Mouse (Mus musculus) small intestine, adult 2 months (tissue): ENCODE data around the gene Clic1. TPM values are rescaled to one million over a fixed set of nuclear protein-coding genes. Genes with fewer than 3 reads are reported as not detected.

ENCODE experiments used
- H3K27ac ChIP-seq: fragments of 200-500 bp; 2 replicates; pipeline ENCODE4 v1.5.1; 2012; ENCODE audit warnings: low read depth, low read length, control low read depth, inconsistent platforms; ENCODE audit not compliant: insufficient read depth
- H3K27me3 ChIP-seq: fragments of 200-500 bp; 2 replicates; pipeline ENCODE4 v1.6.1; 2012; ENCODE audit warnings: mild to moderate bottlenecking, moderate library complexity, low read length, inconsistent platforms; ENCODE audit not compliant: control insufficient read depth, insufficient read depth
- H3K36me3 ChIP-seq: fragments of 200-500 bp; 2 replicates; pipeline ENCODE4 v1.6.1; 2012; ENCODE audit warnings: mild to moderate bottlenecking, low read length, control low read depth, inconsistent platforms; ENCODE audit not compliant: control insufficient read depth, insufficient read depth
- H3K4me1 ChIP-seq: fragments of 200-500 bp; 2 replicates; pipeline ENCODE4 v1.6.1; 2012; ENCODE audit warnings: low read length, inconsistent platforms, mixed read lengths; ENCODE audit not compliant: control insufficient read depth, insufficient read depth, insufficient read length
- H3K4me3 ChIP-seq: fragments of 200-500 bp; 2 replicates; pipeline ENCODE4 v1.5.1; 2012; ENCODE audit warnings: low read depth, mild to moderate bottlenecking, control low read depth, inconsistent platforms, low read length, moderate library complexity
- CTCF ChIP-seq: fragments of 200-500 bp; IDR thresholded peaks from 2 replicates; pipeline ENCODE4 v1.5.1; 2012; ENCODE audit warnings: low read depth, mild to moderate bottlenecking, control low read depth, inconsistent platforms, low read length, moderate library complexity, mixed read lengths; ENCODE audit not compliant: insufficient replicate concordance, insufficient read length; ENCODE audit errors: extremely low read depth
- POLR2A ChIP-seq: fragments of 200-500 bp; IDR thresholded peaks from 2 replicates; pipeline ENCODE4 v1.6.1; 2012; ENCODE audit warnings: low read depth, mild to moderate bottlenecking, control low read depth, inconsistent platforms, low read length, moderate library complexity
- WGBS: fragments of 180-500 bp; shearing (Covaris S2); methylation state at CpG from one replicate; pipeline ENCODE4 v1.1.7; 2018; 5-methylcytosine and 5-hydroxymethylcytosine counted together
- polyA plus RNA-seq: library from polyadenylated mRNA; depleted of rRNA; stranded (reverse); fragments of >200 nt; gene quantifications from 2 replicates; pipeline ENCODE4 v1.2.3, GENCODE M21; 2012

The Clic1 gene
- polyA plus RNA-seq, 1 experiment: 219 TPM

- 25% methylated on average over 6 of the region's 6 CpGs for WGBS
- Histone ChIP-seq H3K4me1 (peaks cover 30% of the 10 kb centered on the region), H3K4me3 (no peak overlapping the region), H3K27me3 (no peaks in the 10 kb centered on the region), H3K36me3 (no peaks in the 10 kb centered on the region), H3K27ac (peak overlapping the region; percentile 48)
- TF ChIP-seq POLR2A: no peak
- no peak for TF ChIP-seq CTCF
These were observed 30.5 kb downstream of the Clic1 start for GRCm38 (mm10) chr17:35080248-35080647.

GRCm38 (mm10) chr17:35080710-35081109 is 30.9 kb downstream of the Clic1 start:
- Histone ChIP-seq H3K4me3 (no peak overlapping the region), H3K27me3 (no peaks in the 10 kb centered on the region), H3K36me3 (no peaks in the 10 kb centered on the region), H3K27ac (no peak overlapping the region), H3K4me1 (peaks cover 30% of the 10 kb centered on the region)
- TF ChIP-seq CTCF (no peak), POLR2A (no peak)
- WGBS: 93% methylated on average over 4 of the region's 4 CpGs

- no peaks in the 10 kb centered on the region for H3K36me3 ChIP-seq
- no peaks in the 10 kb centered on the region for H3K27me3 ChIP-seq
- H3K4me1 ChIP-seq: peaks cover 21% of the 10 kb centered on the region
- no peak overlapping the region for H3K27ac ChIP-seq
- 92% methylated on average over 16 of the region's 16 CpGs for WGBS
- no peak overlapping the region for H3K4me3 ChIP-seq
- TF ChIP-seq POLR2A (no peak), CTCF (no peak)
These were observed 33.2 kb downstream of the Clic1 start for GRCm38 (mm10) chr17:35082841-35083576.

GRCm38 (mm10) chr17:35083929-35084497 is 34.2 kb downstream of the Clic1 start:
- Histone ChIP-seq H3K27ac (no peak overlapping the region), H3K36me3 (no peaks in the 10 kb centered on the region), H3K27me3 (no peaks in the 10 kb centered on the region), H3K4me1 (peaks cover 19% of the 10 kb centered on the region; the same call in 1 of the 2 replicates), H3K4me3 (no peak overlapping the region)
- TF ChIP-seq POLR2A: no peak
- no peak for TF ChIP-seq CTCF
- WGBS: 15% methylated on average over 3 of the region's 3 CpGs

- Histone ChIP-seq H3K27me3 (no peaks in the 10 kb centered on the region), H3K4me3 (no peak within 1 kb of the TSS), H3K4me1 (peaks cover 9% of the 10 kb centered on the region; the same call in 1 of the 2 replicates), H3K36me3 (no peaks in the 10 kb centered on the region), H3K27ac (no peak within 1 kb of the TSS)
- 68% methylated on average over 7 of the region's 7 CpGs for WGBS
- TF ChIP-seq CTCF (no peak), POLR2A (no peak)
These were observed 35.6 kb downstream of the Clic1 start, which contains the start of gene Ly6g6f for GRCm38 (mm10) chr17:35085208-35085865. Gene Ly6g6f (minus strand): TSS chr17:35085610.

GRCm38 (mm10) chr17:35088151-35088550 is 38.4 kb downstream of the Clic1 start:
- peaks cover 20% of the 10 kb centered on the region for H3K36me3 ChIP-seq
- 43% methylated on average over 2 of the region's 2 CpGs for WGBS
- H3K4me3 ChIP-seq: no peak overlapping the region
- H3K4me1 ChIP-seq: peaks cover 6% of the 10 kb centered on the region; the same call in 1 of the 2 replicates
- TF ChIP-seq CTCF (no peak), POLR2A (no peak)
- no peak overlapping the region for H3K27ac ChIP-seq
- H3K27me3 ChIP-seq: no peaks in the 10 kb centered on the region

GRCm38 (mm10) chr17:35088825-35089644 is 39.3 kb downstream of the Clic1 start, which contains the start of gene Abhd16a:
Gene Abhd16a (plus strand): TSS chr17:35089263.
- Histone ChIP-seq H3K4me1 (0 out of 2 replicates have a peak, but pooled peaks cover 3% of the 10 kb centered on the region), H3K4me3 (peak within 1 kb of the TSS; percentile 73), H3K27me3 (no peaks in the 10 kb centered on the region), H3K27ac (peak within 1 kb of the TSS; percentile 93), H3K36me3 (peaks cover 25% of the 10 kb centered on the region)
- 2% methylated on average over 64 of the region's 67 CpGs for WGBS
- TF ChIP-seq CTCF: no peak
- TF ChIP-seq POLR2A: peak; percentile 86
